Mouse (Mus musculus): ENCODE measurements at regions not wholly inside any gene's neighbourhood (a gene's known extent, or its start where the extent isn't known, plus 50 kb on each side); places are given as distances from the start of the nearest gene placed in this dataset.

DNA sequence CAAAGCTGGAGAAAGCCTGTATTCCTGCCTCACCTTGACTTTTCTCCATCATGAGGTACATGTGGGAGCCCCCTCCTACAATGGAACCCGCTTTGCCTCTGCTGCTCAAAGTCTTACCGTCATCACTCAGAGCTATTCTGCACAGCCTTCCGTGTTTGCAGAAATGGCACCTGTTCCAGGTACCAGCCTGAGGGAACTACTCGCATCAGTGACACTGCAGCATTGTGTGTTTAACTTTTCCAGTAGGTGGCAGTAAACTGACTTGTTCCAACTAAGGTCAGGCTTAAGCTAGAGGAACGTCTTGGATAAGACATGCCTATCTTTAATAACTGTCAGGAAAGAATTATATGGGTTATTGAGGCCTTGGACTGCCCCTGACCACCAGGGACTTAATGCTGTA lies 71.4 kb downstream of the Fam173b start:
- TF ChIP-seq CTCF (IDR thresholded peaks at IDR 0.05) = peak; percentile 58
- DNase-seq (ENCODE audit: extremely low spot score in 1 of 2, low spot score in 2 of 2) = no peak
- no peak overlapping the region for H3K27ac ChIP-seq
- no peak overlapping the region for H3K4me3 ChIP-seq
- intact Hi-C loops (cut with DNase I) = loop anchor here (2.0 to 10.0 kb wide), 4 partner anchors 574 to 1092 kb away; no protein-coding TSS in a partner anchor

GRCm38 (mm10) chr15:31676771-31677191 lies 75.1 kb downstream of the Fam173b start:
- no peak for DNase-seq (ENCODE audit: extremely low spot score in 1 of 2, low spot score in 2 of 2)
- intact Hi-C loops (cut with DNase I) = loop anchor here (10.0 kb wide), 1 partner anchor 1088 kb away; no protein-coding TSS in a partner anchor
- Histone ChIP-seq H3K4me3 (no peak overlapping the region), H3K27ac (no peak overlapping the region)
- no peak for TF ChIP-seq CTCF (IDR thresholded peaks at IDR 0.05)

GRCm38 (mm10) chr15:31693109-31693508 lies 91.5 kb downstream of the Fam173b start:
- intact Hi-C loops (cut with DNase I) = no loop called here
- no peak for DNase-seq (ENCODE audit: extremely low spot score in 1 of 2, low spot score in 2 of 2)
- Histone ChIP-seq H3K27ac (no peak overlapping the region), H3K4me3 (no peak overlapping the region)
- TF ChIP-seq CTCF (IDR thresholded peaks at IDR 0.05) = no peak

DNA sequence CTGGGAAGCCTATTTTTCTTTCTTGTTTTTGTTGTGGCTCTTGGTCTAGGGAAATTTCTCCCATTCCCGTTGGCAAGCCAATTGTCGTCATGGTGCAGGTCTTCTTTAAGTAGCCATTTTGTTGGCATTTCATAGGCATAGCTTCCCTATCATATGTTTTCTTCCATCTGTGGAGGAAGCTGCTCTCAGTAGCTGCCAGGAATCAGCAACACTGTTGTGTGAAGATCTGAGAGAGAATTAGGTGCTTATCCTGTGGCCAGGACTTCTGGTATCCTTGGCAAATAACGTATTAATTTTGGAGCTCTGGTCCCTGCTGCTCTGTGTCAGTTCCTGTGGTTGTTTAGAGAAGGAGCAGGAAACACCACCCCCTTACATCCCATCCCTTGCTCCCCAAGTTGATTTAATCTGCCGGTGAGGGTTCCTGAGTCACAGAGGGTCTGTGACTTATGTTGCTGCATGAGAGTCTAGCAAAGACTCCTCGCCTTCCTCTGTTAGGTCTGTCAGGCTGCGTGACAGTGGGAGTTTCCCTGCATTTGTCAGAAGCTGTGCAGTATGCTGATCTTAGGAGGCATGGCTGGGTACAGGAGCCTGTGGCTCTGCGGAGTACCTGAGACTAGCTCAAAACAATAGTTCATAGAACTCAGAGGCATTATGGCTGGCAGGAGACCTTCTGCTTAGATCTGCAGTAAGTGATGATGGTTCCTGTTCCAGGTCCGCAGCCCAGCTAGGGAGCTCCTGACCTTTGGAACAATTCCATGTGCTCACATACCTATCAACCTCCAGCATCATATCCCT lies 93.4 kb downstream of the Fam173b start:
- no peak for TF ChIP-seq CTCF (IDR thresholded peaks at IDR 0.05)
- intact Hi-C loops (cut with DNase I) = no loop called here
- Histone ChIP-seq H3K4me3 (no peak overlapping the region), H3K27ac (no peak overlapping the region)
- DNase-seq (ENCODE audit: extremely low spot score in 1 of 2, low spot score in 2 of 2) = no peak

GRCm38 (mm10) chr15:31703400-31703799 lies 101.7 kb downstream of the Fam173b start:
- no peak for TF ChIP-seq CTCF (IDR thresholded peaks at IDR 0.05)
- Histone ChIP-seq H3K4me3 (no peak overlapping the region), H3K27ac (no peak overlapping the region)
- intact Hi-C loops (cut with DNase I) = no loop called here
- DNase-seq (ENCODE audit: extremely low spot score in 1 of 2, low spot score in 2 of 2) = no peak

DNA sequence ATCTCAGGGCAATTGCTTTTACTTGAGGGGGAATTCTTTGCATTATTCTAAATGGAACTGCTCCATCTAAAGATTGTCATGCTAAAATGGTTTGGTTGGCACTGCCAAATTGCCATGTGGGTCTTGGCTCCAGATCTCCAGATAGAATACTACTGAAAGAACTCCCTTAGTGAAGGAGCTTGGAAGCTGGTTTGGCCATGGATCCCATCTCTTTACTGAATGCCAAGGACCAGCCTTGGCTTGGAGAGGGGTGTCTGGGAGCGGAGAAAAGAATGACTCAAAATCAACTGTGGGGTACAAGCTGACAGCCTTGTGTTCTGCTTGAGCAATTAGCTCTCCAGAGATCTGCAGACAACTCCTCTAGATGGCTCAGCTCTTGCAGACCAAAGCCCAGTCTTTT lies 105.8 kb downstream of the Fam173b start:
- Histone ChIP-seq H3K4me3 (no peak overlapping the region), H3K27ac (no peak overlapping the region)
- no peak for DNase-seq (ENCODE audit: extremely low spot score in 1 of 2, low spot score in 2 of 2)
- intact Hi-C loops (cut with DNase I) = no loop called here
- TF ChIP-seq CTCF (IDR thresholded peaks at IDR 0.05) = no peak

DNA sequence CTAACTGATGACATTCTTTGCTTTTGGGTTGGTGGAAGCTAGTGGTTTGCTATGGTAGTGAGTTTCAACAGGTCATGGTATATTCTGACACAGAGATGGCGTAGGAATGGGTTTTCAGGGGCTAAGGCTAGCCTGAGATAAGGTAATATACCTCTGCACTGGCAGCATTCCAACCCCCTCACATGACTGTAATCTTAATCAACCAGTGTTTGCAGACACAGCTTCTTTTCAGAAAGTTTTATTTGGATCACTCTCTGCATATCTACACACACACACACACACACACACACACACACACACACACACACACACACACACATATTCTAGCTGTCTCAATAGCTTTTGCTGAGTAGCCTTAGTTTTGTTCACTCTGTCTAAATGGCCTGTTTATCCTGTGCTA lies 119.4 kb downstream of the Fam173b start:
- H3K4me3 ChIP-seq = no peak overlapping the region
- no peak for DNase-seq (ENCODE audit: extremely low spot score in 1 of 2, low spot score in 2 of 2)
- intact Hi-C loops (cut with DNase I) = no loop called here
- no peak overlapping the region for H3K27ac ChIP-seq
- TF ChIP-seq CTCF (IDR thresholded peaks at IDR 0.05) = no peak

DNA sequence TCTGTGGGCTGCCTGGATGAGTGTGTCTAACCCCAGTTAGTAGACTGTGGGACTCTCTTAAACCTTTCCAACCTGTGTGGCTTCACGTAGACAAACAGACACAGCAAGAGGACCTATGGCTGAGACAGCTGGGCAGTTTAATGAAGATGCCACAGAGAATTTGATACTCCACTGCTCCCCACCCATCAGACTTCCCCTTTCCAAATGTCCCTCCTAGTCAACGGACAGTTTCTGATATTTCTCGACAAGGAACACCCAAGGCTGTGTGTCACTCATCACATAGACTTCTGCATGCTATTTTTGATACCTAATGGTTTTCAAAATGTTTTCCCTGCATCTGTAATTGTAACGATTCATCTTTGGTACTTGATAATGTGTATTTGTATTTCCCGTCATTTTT lies 120.8 kb downstream of the Fam173b start:
- no peak overlapping the region for H3K4me3 ChIP-seq
- H3K27ac ChIP-seq = no peak overlapping the region
- intact Hi-C loops (cut with DNase I) = no loop called here
- DNase-seq (ENCODE audit: extremely low spot score in 1 of 2, low spot score in 2 of 2) = no peak
- no peak for TF ChIP-seq CTCF (IDR thresholded peaks at IDR 0.05)

- no peak overlapping the region for H3K4me3 ChIP-seq
- H3K27ac ChIP-seq = no peak overlapping the region
- TF ChIP-seq CTCF (IDR thresholded peaks at IDR 0.05) = no peak
- intact Hi-C loops (cut with DNase I) = no loop called here
- no peak for DNase-seq (ENCODE audit: extremely low spot score in 1 of 2, low spot score in 2 of 2)
Measured at GRCm38 (mm10) chr15:31724252-31724651, 122.6 kb downstream of the Fam173b start.

- intact Hi-C loops (cut with DNase I) = no loop called here
- no peak for TF ChIP-seq CTCF (IDR thresholded peaks at IDR 0.05)
- Histone ChIP-seq H3K4me3 (no peak overlapping the region), H3K27ac (no peak overlapping the region)
- DNase-seq (ENCODE audit: extremely low spot score in 1 of 2, low spot score in 2 of 2) = no peak
Measured at GRCm38 (mm10) chr15:31729133-31729532, 127.5 kb downstream of the Fam173b start.

- H3K27ac ChIP-seq = no peak overlapping the region
- TF ChIP-seq CTCF (IDR thresholded peaks at IDR 0.05) = no peak
- DNase-seq (ENCODE audit: extremely low spot score in 1 of 2, low spot score in 2 of 2) = no peak
- no peak overlapping the region for H3K4me3 ChIP-seq
- intact Hi-C loops (cut with DNase I) = no loop called here
Measured at GRCm38 (mm10) chr15:31741686-31742085, 140.0 kb downstream of the Fam173b start.

GRCm38 (mm10) chr15:31744570-31744969 lies 142.9 kb downstream of the Fam173b start:
- intact Hi-C loops (cut with DNase I) = no loop called here
- TF ChIP-seq CTCF (IDR thresholded peaks at IDR 0.05) = no peak
- no peak overlapping the region for H3K27ac ChIP-seq
- no peak for DNase-seq (ENCODE audit: extremely low spot score in 1 of 2, low spot score in 2 of 2)
- no peak overlapping the region for H3K4me3 ChIP-seq

- DNase-seq (ENCODE audit: extremely low spot score in 1 of 2, low spot score in 2 of 2) = no peak
- Histone ChIP-seq H3K4me3 (no peak overlapping the region), H3K27ac (no peak overlapping the region)
- intact Hi-C loops (cut with DNase I) = no loop called here
- TF ChIP-seq CTCF (IDR thresholded peaks at IDR 0.05) = no peak
Measured at GRCm38 (mm10) chr15:31752632-31753031, 151.0 kb downstream of the Fam173b start.

Measured in left cerebral cortex, adult 2 months (tissue).